Comparison of ENCODE assay signal across 8 mouse cellular contexts in genomic region chr7:44351881-44352749, GRCm38 (mm10). TPM values are rescaled to one million over a fixed set of nuclear protein-coding genes. Genes with fewer than 3 reads are reported as not detected.
DNase-seq lines count a peak whose midpoint lies in the region; ATAC-seq and TF ChIP-seq lines count a peak whose summit lies in the region.
"Had no signal": no experiment of that assay in that cellular context is flagged by ENCODE, and none has a peak within 500 bp of the region (broad histone marks: within the 10 kb centered on the region; RNA-seq: fewer than 3 reads in every experiment).

No protein-coding gene starts in this region.

- no peak for TF ChIP-seq CTCF in left cerebral cortex, adult 2 months (IDR thresholded peaks at IDR 0.05)

- no peak for DNase-seq in left cerebral cortex, adult 2 months (ENCODE audit: extremely low spot score in 1 of 2, low spot score in 2 of 2)
- no peak for DNase-seq in left cerebral cortex, adult 11 months (ENCODE audit: low spot score)
- peak; percentile 28 for DNase-seq in hindbrain, embryonic 10.5 days (ENCODE audit: low spot score)
- DNase-seq in frontal cortex, postnatal 14 days (ENCODE audit: low spot score in 2 of 2): no peak
- DNase-seq in layer of hippocampus, adult 8-10 months (ENCODE audit: low spot score in 2 of 2): no peak

- 4% methylated on average over 70 of the region's 71 CpGs for WGBS in embryonic facial prominence, embryonic 15.5 days
- 3% methylated on average over 71 of the region's 71 CpGs for WGBS in hindbrain, embryonic 10.5 days
- 8% methylated on average over 69 of the region's 71 CpGs for WGBS in midbrain, embryonic 16.5 days

- ATAC-seq in embryonic facial prominence, embryonic 15.5 days (ENCODE audit: insufficient number of reproducible peaks, low FRiP score, low TSS enrichment, low read depth): no peak
- ATAC-seq in midbrain, embryonic 16.5 days: peak; percentile 14

- H3K4me3 ChIP-seq in left cerebral cortex, adult 2 months: no peak overlapping the region
- H3K4me3 ChIP-seq in embryonic facial prominence, embryonic 15.5 days (replicated peaks): peak overlapping the region; percentile 27
- H3K4me3 ChIP-seq in hindbrain, embryonic 10.5 days: peak overlapping the region; percentile 38
- no peak overlapping the region for H3K4me3 ChIP-seq in midbrain, embryonic 16.5 days (ENCODE audit: low read depth, low read length)

- H3K9ac ChIP-seq in embryonic facial prominence, embryonic 15.5 days: no peak overlapping the region
- peak overlapping the region; percentile 40 for H3K9ac ChIP-seq in midbrain, embryonic 16.5 days (ENCODE audit: low read depth, low read length)

- H3K9me3 ChIP-seq in embryonic facial prominence, embryonic 15.5 days (replicated peaks): no peaks in the 10 kb centered on the region
- no peaks in the 10 kb centered on the region; the same call in 1 of the 2 replicates for H3K9me3 ChIP-seq in hindbrain, embryonic 10.5 days
- no peaks in the 10 kb centered on the region for H3K9me3 ChIP-seq in midbrain, embryonic 16.5 days (replicated peaks; ENCODE audit: control insufficient read depth, low read length, poor library complexity, severe bottlenecking)

- intact Hi-C loops in left cerebral cortex, adult 2 months (cut with DNase I): loop anchor here (1.0 to 5.0 kb wide), 3 partner anchors 41 to 90 kb away; partner anchors contain the start of gene Shank1

- H3K4me1 ChIP-seq in embryonic facial prominence, embryonic 15.5 days: peaks cover 50% of the 10 kb centered on the region
- peaks cover 69% of the 10 kb centered on the region for H3K4me1 ChIP-seq in hindbrain, embryonic 10.5 days (replicated peaks)
- peaks cover 25% of the 10 kb centered on the region for H3K4me1 ChIP-seq in midbrain, embryonic 16.5 days (ENCODE audit: control insufficient read depth, insufficient read depth, low read length)

- 0 out of 2 replicates have a peak overlapping the region, but pooled peaks have one; percentile 34 for H3K4me2 ChIP-seq in embryonic facial prominence, embryonic 15.5 days (replicated peaks)
- no peak overlapping the region for H3K4me2 ChIP-seq in midbrain, embryonic 16.5 days (ENCODE audit: low read length)

- H3K27ac ChIP-seq in left cerebral cortex, adult 2 months: peak overlapping the region; percentile 78
- H3K27ac ChIP-seq in embryonic facial prominence, embryonic 15.5 days (replicated peaks): no peak overlapping the region
- H3K27ac ChIP-seq in hindbrain, embryonic 10.5 days: peak overlapping the region; percentile 40
- no peak overlapping the region for H3K27ac ChIP-seq in midbrain, embryonic 16.5 days (ENCODE audit: low read length)

- H3K27me3 ChIP-seq in embryonic facial prominence, embryonic 15.5 days: peaks cover 78% of the 10 kb centered on the region
- peaks cover 100% of the 10 kb centered on the region for H3K27me3 ChIP-seq in hindbrain, embryonic 10.5 days (ENCODE audit: insufficient read depth, poor library complexity, severe bottlenecking)
- H3K27me3 ChIP-seq in midbrain, embryonic 16.5 days (ENCODE audit: control insufficient read depth, insufficient read depth, low read depth, low read length): peaks cover 10% of the 10 kb centered on the region

- no peaks in the 10 kb centered on the region for H3K36me3 ChIP-seq in embryonic facial prominence, embryonic 15.5 days
- H3K36me3 ChIP-seq in hindbrain, embryonic 10.5 days: no peaks in the 10 kb centered on the region
- H3K36me3 ChIP-seq in midbrain, embryonic 16.5 days (ENCODE audit: control insufficient read depth, insufficient read depth, low read length): peaks cover 25% of the 10 kb centered on the region

RNA-seq across cellular contexts. Expression of gene Syt3, which starts 31.8 kb away (rescaled TPM):
- total RNA-seq in left cerebral cortex, adult 2 months (2021): 10 to 100 TPM; 59.5 to 63.7 TPM
- polyA plus RNA-seq in embryonic facial prominence, embryonic 15.5 days (2015; fragmentation: Nextera tagmentation; extraction: Ambion mirVana): 2.7 and 3.4 TPM in 2 replicates
- 2.7 and 3.0 TPM in 2 replicates for polyA plus RNA-seq in hindbrain, embryonic 10.5 days (2016; fragmentation: Nextera tagmentation; extraction: Ambion mirVana)
- polyA plus RNA-seq in midbrain, embryonic 16.5 days (2015; fragmentation: Nextera tagmentation; extraction: Ambion mirVana): 57.4 and 73.2 TPM in 2 replicates
- 10 to 100 TPM; 82.9 to 94.7 (median 87.0) TPM for total RNA-seq in layer of hippocampus, adult 8-10 months (2022)

RNA-seq across cellular contexts. Expression of gene 1700008O03Rik, which starts 33.5 kb away (rescaled TPM):
- 1 to 10 TPM; 1.5 to 2.7 TPM for total RNA-seq in left cerebral cortex, adult 2 months (2021)
- 1.4 and 1.5 TPM in 2 replicates for polyA plus RNA-seq in embryonic facial prominence, embryonic 15.5 days (2015; fragmentation: Nextera tagmentation; extraction: Ambion mirVana)
- 2.1 and 2.7 TPM in 2 replicates for polyA plus RNA-seq in hindbrain, embryonic 10.5 days (2016; fragmentation: Nextera tagmentation; extraction: Ambion mirVana)
- polyA plus RNA-seq in midbrain, embryonic 16.5 days (2015; fragmentation: Nextera tagmentation; extraction: Ambion mirVana): 2.0 and 3.6 TPM in 2 replicates
- 1 to 10 TPM; 2.2 to 4.3 (median 2.8) TPM for total RNA-seq in layer of hippocampus, adult 8-10 months (2022)

RNA-seq across cellular contexts. Expression of gene Shank1, which starts 42.1 kb away (rescaled TPM):
- total RNA-seq in left cerebral cortex, adult 2 months (2021): 100 to 1,000 TPM; 637 to 705 TPM
- 3.7 and 6.1 TPM in 2 replicates for polyA plus RNA-seq in embryonic facial prominence, embryonic 15.5 days (2015; fragmentation: Nextera tagmentation; extraction: Ambion mirVana)
- polyA plus RNA-seq in hindbrain, embryonic 10.5 days (2016; fragmentation: Nextera tagmentation; extraction: Ambion mirVana): 1.2 and 4.6 TPM in 2 replicates
- 35.6 and 36.8 TPM in 2 replicates for polyA plus RNA-seq in midbrain, embryonic 16.5 days (2015; fragmentation: Nextera tagmentation; extraction: Ambion mirVana)
- 100 to 1,000 TPM; 568 to 623 (median 583) TPM for total RNA-seq in layer of hippocampus, adult 8-10 months (2022)
- total RNA-seq: hematopoietic stem cell, adult 5-6 weeks had no signal

RNA-seq across cellular contexts. Expression of gene Clec11a, which starts 45.4 kb away (rescaled TPM):
- 1 to 10 TPM; 4.3 TPM for total RNA-seq in left cerebral cortex, adult 2 months (2021)
- 26.1 and 28.1 TPM in 2 replicates for polyA plus RNA-seq in embryonic facial prominence, embryonic 15.5 days (2015; fragmentation: Nextera tagmentation; extraction: Ambion mirVana)
- 1.8 and 2.1 TPM in 2 replicates for polyA plus RNA-seq in hindbrain, embryonic 10.5 days (2016; fragmentation: Nextera tagmentation; extraction: Ambion mirVana)
- polyA plus RNA-seq in midbrain, embryonic 16.5 days (2015; fragmentation: Nextera tagmentation; extraction: Ambion mirVana): 4.0 and 4.2 TPM in 2 replicates
- 1 to 10 TPM; 3.6 to 4.2 (median 3.6) TPM for total RNA-seq in layer of hippocampus, adult 8-10 months (2022)

Comparison
In these comparisons a context has a peak if more than half of its experiments do, and no peak if none do; other contexts are left out.
1. H3K27ac ChIP-seq: peak in left cerebral cortex, adult 2 months (single experiment) and hindbrain, embryonic 10.5 days (single experiment); none in embryonic facial prominence, embryonic 15.5 days (single experiment) and midbrain, embryonic 16.5 days (single experiment).
2. H3K4me3 ChIP-seq: peak in embryonic facial prominence, embryonic 15.5 days (single experiment) and hindbrain, embryonic 10.5 days (single experiment); none in left cerebral cortex, adult 2 months (single experiment) and midbrain, embryonic 16.5 days (single experiment).
3. RNA of gene Syt3, which starts 31.8 kb away (polyA plus RNA-seq): 57.4 to 73.2 TPM in midbrain, embryonic 16.5 days; 2.7 to 3.0 TPM in hindbrain, embryonic 10.5 days and 2.7 to 3.4 TPM in embryonic facial prominence, embryonic 15.5 days; every median in the first group is over 10 times any median in the second.